Mouse (Mus musculus) lung, postnatal 10 days (tissue): Measurements from ENCODE around the gene Wdr63.

Experiments used
- DNase-seq: peaks from one replicate; pipeline ENCODE4 v3.0.0; 2021

Wdr63 gene

GRCm38 (mm10) chr3:146121310-146122124 is 13.6 kb upstream of the Wdr63 start:
- DNase-seq, result no peak

- DNase-seq, result peak; percentile 7
These were observed 10.1 kb upstream of the Wdr63 start for GRCm38 (mm10) chr3:146117997-146118457.

GRCm38 (mm10) chr3:146117258-146117996 is 9.5 kb upstream of the Wdr63 start, which contains the start of gene Mcoln3:
Gene Mcoln3, plus strand, starts transcription at chr3:146117450.
- no peak for DNase-seq

GRCm38 (mm10) chr3:146110916-146111315 is 3.0 kb upstream of the Wdr63 start:
- DNase-seq, result no peak

GRCm38 (mm10) chr3:146110358-146110757 is 2.4 kb upstream of the Wdr63 start:
- no peak for DNase-seq

- no peak for DNase-seq
These were observed 1.0 kb upstream of the Wdr63 start for GRCm38 (mm10) chr3:146108945-146109344.

- peak; percentile 33 for DNase-seq
These were observed 647 bp downstream of the Wdr63 start for GRCm38 (mm10) chr3:146107116-146107849.

- DNase-seq, result no peak
These were observed 5.9 kb downstream of the Wdr63 start for GRCm38 (mm10) chr3:146102049-146102448.

GRCm38 (mm10) chr3:146099925-146100324 is 8.0 kb downstream of the Wdr63 start:
- DNase-seq, result no peak

- no peak for DNase-seq
These were observed 10.1 kb downstream of the Wdr63 start for GRCm38 (mm10) chr3:146097861-146098260.

GRCm38 (mm10) chr3:146096986-146097385 is 10.9 kb downstream of the Wdr63 start:
- DNase-seq, result no peak

GRCm38 (mm10) chr3:146095066-146095465 is 12.9 kb downstream of the Wdr63 start:
- DNase-seq, result no peak

GRCm38 (mm10) chr3:146090988-146091657 is 16.8 kb downstream of the Wdr63 start:
- no peak for DNase-seq

GRCm38 (mm10) chr3:146080241-146080640 is 27.7 kb downstream of the Wdr63 start:
- no peak for DNase-seq

GRCm38 (mm10) chr3:146072780-146073179 is 35.1 kb downstream of the Wdr63 start:
- peak; percentile 21 for DNase-seq

GRCm38 (mm10) chr3:146069276-146069675 is 38.7 kb downstream of the Wdr63 start:
- DNase-seq, result no peak

GRCm38 (mm10) chr3:146063146-146063545 is 44.8 kb downstream of the Wdr63 start:
- DNase-seq, result no peak

- no peak for DNase-seq
These were observed 48.5 kb downstream of the Wdr63 start for GRCm38 (mm10) chr3:146059356-146059926.

- DNase-seq, result peak; percentile 71
These were observed 49.7 kb downstream of the Wdr63 start for GRCm38 (mm10) chr3:146058263-146058662.

- no peak for DNase-seq
These were observed 50.8 kb downstream of the Wdr63 start for GRCm38 (mm10) chr3:146057131-146057530.

- no peak for DNase-seq
These were observed 54.1 kb downstream of the Wdr63 start for GRCm38 (mm10) chr3:146053873-146054272.
